ENCODE assay signal across 16 mouse cellular contexts in genomic region chr5:108727425-108727824, GRCm38 (mm10). TPM values are rescaled to one million over a fixed set of nuclear protein-coding genes. Genes with fewer than 3 reads are reported as not detected.
A peak's percentile ranks its signal among the peaks of the same experiment; 100 is the strongest.
DNase-seq lines count a peak whose midpoint lies in the region; ATAC-seq and TF ChIP-seq lines count a peak whose summit lies in the region.
"Had no signal": no experiment of that assay in that cellular context is flagged by ENCODE, and none has a peak within 500 bp of the region (broad histone marks: within the 10 kb centered on the region; RNA-seq: fewer than 3 reads in every experiment).

No protein-coding gene starts in this region.

- peak; percentile 62 for TF ChIP-seq CTCF in intestine, postnatal 0 days (IDR thresholded peaks at IDR 0.05; ENCODE audit: low read depth)
- TF ChIP-seq CTCF in liver, postnatal 0 days (IDR thresholded peaks at IDR 0.05; ENCODE audit: low read depth): no peak

- WGBS in midbrain, embryonic 11.5 days: 95% methylated on average over 1 of the region's 1 CpGs
- 88% methylated on average over 1 of the region's 1 CpGs for WGBS in midbrain, embryonic 16.5 days
- WGBS in intestine, postnatal 0 days: 30% methylated on average over 1 of the region's 1 CpGs
- 54% methylated on average over 1 of the region's 1 CpGs for WGBS in liver, postnatal 0 days (ENCODE audit: insufficient replicate concordance)

- DNase-seq in midbrain, embryonic 11.5 days (ENCODE audit: low spot score, missing footprints): no peak
- DNase-seq in liver, postnatal 0 days: no peak
- no peak for DNase-seq in spleen, adult 12 weeks (ENCODE audit: low spot score)
- DNase-seq in thymus, adult 18-20 months: no peak
- DNase-seq: adrenal gland, adult 8-10 months had no signal

- H3K4me2 ChIP-seq in midbrain, embryonic 11.5 days: no peak overlapping the region
- no peak overlapping the region for H3K4me2 ChIP-seq in midbrain, embryonic 16.5 days (ENCODE audit: low read length)
- no peak overlapping the region for H3K4me2 ChIP-seq in intestine, postnatal 0 days (replicated peaks; ENCODE audit: low read depth)
- no peak overlapping the region for H3K4me2 ChIP-seq in liver, postnatal 0 days (ENCODE audit: low read depth, low read length)
- H3K4me2 ChIP-seq: embryonic facial prominence, embryonic 15.5 days; hindbrain, embryonic 14.5 days had no signal

- no peaks in the 10 kb centered on the region for H3K27me3 ChIP-seq in midbrain, embryonic 11.5 days (ENCODE audit: control insufficient read depth, insufficient read depth, low read length)
- no peaks in the 10 kb centered on the region for H3K27me3 ChIP-seq in midbrain, embryonic 16.5 days (ENCODE audit: control insufficient read depth, insufficient read depth, low read depth, low read length)
- H3K27me3 ChIP-seq in intestine, postnatal 0 days (replicated peaks; ENCODE audit: control insufficient read depth, insufficient read depth, low read length): no peaks in the 10 kb centered on the region
- no peaks in the 10 kb centered on the region for H3K27me3 ChIP-seq in liver, postnatal 0 days (ENCODE audit: insufficient read depth, low read length)
- H3K27me3 ChIP-seq: embryonic facial prominence, embryonic 15.5 days had no signal

- H3K4me1 ChIP-seq in midbrain, embryonic 11.5 days (ENCODE audit: control insufficient read depth, insufficient read depth, low read length): no peaks in the 10 kb centered on the region
- H3K4me1 ChIP-seq in midbrain, embryonic 16.5 days (ENCODE audit: control insufficient read depth, insufficient read depth, low read length): no peaks in the 10 kb centered on the region
- no peaks in the 10 kb centered on the region for H3K4me1 ChIP-seq in intestine, postnatal 0 days (replicated peaks; ENCODE audit: control insufficient read depth, insufficient read depth, low read length)
- H3K4me1 ChIP-seq in liver, postnatal 0 days (ENCODE audit: insufficient read depth): no peaks in the 10 kb centered on the region
- H3K4me1 ChIP-seq: embryonic facial prominence, embryonic 15.5 days; forebrain, embryonic 10.5 days; hindbrain, embryonic 10.5 days had no signal

- no peak overlapping the region for H3K9ac ChIP-seq in midbrain, embryonic 11.5 days (ENCODE audit: low read length)
- H3K9ac ChIP-seq in midbrain, embryonic 16.5 days (ENCODE audit: low read depth, low read length): no peak overlapping the region
- no peak overlapping the region for H3K9ac ChIP-seq in intestine, postnatal 0 days (ENCODE audit: low read depth, low read length)
- no peak overlapping the region for H3K9ac ChIP-seq in liver, postnatal 0 days (replicated peaks)
- H3K9ac ChIP-seq: embryonic facial prominence, embryonic 15.5 days; hindbrain, embryonic 14.5 days had no signal

- H3K9me3 ChIP-seq in midbrain, embryonic 11.5 days (ENCODE audit: control insufficient read depth, low read length): no peaks in the 10 kb centered on the region
- H3K9me3 ChIP-seq in midbrain, embryonic 16.5 days (replicated peaks; ENCODE audit: control insufficient read depth, low read length, poor library complexity, severe bottlenecking): no peaks in the 10 kb centered on the region
- no peaks in the 10 kb centered on the region for H3K9me3 ChIP-seq in intestine, postnatal 0 days (ENCODE audit: control insufficient read depth)
- no peaks in the 10 kb centered on the region for H3K9me3 ChIP-seq in liver, postnatal 0 days (ENCODE audit: low read length)
- H3K9me3 ChIP-seq: embryonic facial prominence, embryonic 15.5 days; forebrain, embryonic 10.5 days; G1E; hindbrain, embryonic 10.5 days had no signal

- no peaks in the 10 kb centered on the region for H3K36me3 ChIP-seq in midbrain, embryonic 11.5 days (ENCODE audit: control insufficient read depth, insufficient read depth, low read length)
- no peaks in the 10 kb centered on the region for H3K36me3 ChIP-seq in midbrain, embryonic 16.5 days (ENCODE audit: control insufficient read depth, insufficient read depth, low read length)
- H3K36me3 ChIP-seq in intestine, postnatal 0 days (ENCODE audit: control insufficient read depth, insufficient read depth): no peaks in the 10 kb centered on the region
- no peaks in the 10 kb centered on the region for H3K36me3 ChIP-seq in liver, postnatal 0 days (replicated peaks; ENCODE audit: insufficient read depth, low read length)
- H3K36me3 ChIP-seq: embryonic facial prominence, embryonic 15.5 days; forebrain, embryonic 10.5 days; G1E; hindbrain, embryonic 10.5 days had no signal

- ATAC-seq in midbrain, embryonic 11.5 days (ENCODE audit: low FRiP score): 0 out of 2 replicates have a peak, but pooled peaks have one; percentile 30
- no peak for ATAC-seq in midbrain, embryonic 16.5 days
- peak; percentile 80 for ATAC-seq in intestine, postnatal 0 days
- peak; percentile 64 for ATAC-seq in liver, postnatal 0 days

- H3K4me3 ChIP-seq in midbrain, embryonic 11.5 days (ENCODE audit: low read depth, low read length): no peak overlapping the region
- no peak overlapping the region for H3K4me3 ChIP-seq in midbrain, embryonic 16.5 days (ENCODE audit: low read depth, low read length)
- H3K4me3 ChIP-seq in intestine, postnatal 0 days (ENCODE audit: low read depth, low read length): no peak overlapping the region
- no peak overlapping the region for H3K4me3 ChIP-seq in liver, postnatal 0 days (ENCODE audit: low read depth, low read length)
- H3K4me3 ChIP-seq: embryonic facial prominence, embryonic 15.5 days; erythroblast, embryonic 14.5 days; forebrain, embryonic 10.5 days; gastrocnemius, adult 2 months; hindbrain, embryonic 10.5 days had no signal

- TF ChIP-seq EP300 in liver, postnatal 0 days (IDR thresholded peaks at IDR 0.05; ENCODE audit: low read depth): no peak

- no peak overlapping the region for H3K27ac ChIP-seq in midbrain, embryonic 11.5 days (ENCODE audit: low read depth, low read length)
- H3K27ac ChIP-seq in midbrain, embryonic 16.5 days (ENCODE audit: low read length): no peak overlapping the region
- no peak overlapping the region for H3K27ac ChIP-seq in intestine, postnatal 0 days (ENCODE audit: low read depth, low read length)
- H3K27ac ChIP-seq in liver, postnatal 0 days (ENCODE audit: low read depth): no peak overlapping the region
- H3K27ac ChIP-seq: embryonic facial prominence, embryonic 15.5 days; forebrain, embryonic 10.5 days; gastrocnemius, adult 2 months; hindbrain, embryonic 10.5 days; hindbrain, embryonic 14.5 days had no signal

RNA-seq across cellular contexts. Expression of gene Fgfrl1, which starts 35.2 kb away (rescaled TPM):
- 11.9 and 15.0 TPM in 2 replicates for polyA plus RNA-seq in midbrain, embryonic 11.5 days (2014; fragmentation: Nextera tagmentation; extraction: Ambion mirVana)
- polyA plus RNA-seq in midbrain, embryonic 16.5 days (2015; fragmentation: Nextera tagmentation; extraction: Ambion mirVana): 3.3 and 3.5 TPM in 2 replicates
- polyA plus RNA-seq in intestine, postnatal 0 days (2015; fragmentation: Nextera tagmentation; extraction: Ambion mirVana): 14.8 and 14.9 TPM in 2 replicates
- 5.6 and 5.7 TPM in 2 replicates for polyA plus RNA-seq in liver, postnatal 0 days (2015; fragmentation: Nextera tagmentation; extraction: Ambion mirVana)

RNA-seq across cellular contexts. Expression of gene Rnf212, which starts 47.4 kb away (rescaled TPM):
- 1.7 TPM in 1 of 2 replicates, not detected in the other for polyA plus RNA-seq in midbrain, embryonic 11.5 days (2014; fragmentation: Nextera tagmentation; extraction: Ambion mirVana)
- polyA plus RNA-seq in midbrain, embryonic 16.5 days (2015; fragmentation: Nextera tagmentation; extraction: Ambion mirVana): not detected in 2 replicates
- 0.71 and 1.2 TPM in 2 replicates for polyA plus RNA-seq in intestine, postnatal 0 days (2015; fragmentation: Nextera tagmentation; extraction: Ambion mirVana)
- 0.48 and 0.62 TPM in 2 replicates for polyA plus RNA-seq in liver, postnatal 0 days (2015; fragmentation: Nextera tagmentation; extraction: Ambion mirVana)
- polyA plus RNA-seq: embryonic facial prominence, embryonic 15.5 days; forebrain, embryonic 14.5 days; G1E; heart, embryonic 14.5 days; hindbrain, embryonic 14.5 days had no signal

RNA-seq across cellular contexts. Expression of gene Slc26a1, which starts 52.1 kb away (rescaled TPM):
- 0.69 and 0.81 TPM in 2 replicates for polyA plus RNA-seq in midbrain, embryonic 11.5 days (2014; fragmentation: Nextera tagmentation; extraction: Ambion mirVana)
- 4.3 and 4.4 TPM in 2 replicates for polyA plus RNA-seq in midbrain, embryonic 16.5 days (2015; fragmentation: Nextera tagmentation; extraction: Ambion mirVana)
- polyA plus RNA-seq in intestine, postnatal 0 days (2015; fragmentation: Nextera tagmentation; extraction: Ambion mirVana): 1.9 and 2.1 TPM in 2 replicates
- 25.8 and 33.4 TPM in 2 replicates for polyA plus RNA-seq in liver, postnatal 0 days (2015; fragmentation: Nextera tagmentation; extraction: Ambion mirVana)

RNA-seq across cellular contexts. Expression of gene Dgkq, which starts 58.0 kb away (rescaled TPM):
- polyA plus RNA-seq in midbrain, embryonic 11.5 days (2014; fragmentation: Nextera tagmentation; extraction: Ambion mirVana): 8.6 TPM in 2 replicates
- 33.0 and 36.9 TPM in 2 replicates for polyA plus RNA-seq in midbrain, embryonic 16.5 days (2015; fragmentation: Nextera tagmentation; extraction: Ambion mirVana)
- 10.3 and 13.6 TPM in 2 replicates for polyA plus RNA-seq in intestine, postnatal 0 days (2015; fragmentation: Nextera tagmentation; extraction: Ambion mirVana)
- 2.5 TPM in 2 replicates for polyA plus RNA-seq in liver, postnatal 0 days (2015; fragmentation: Nextera tagmentation; extraction: Ambion mirVana)
